Mouse (Mus musculus) C2C12 (cell line): ENCODE results near the gene Ttll12. TPM values are rescaled to one million over a fixed set of nuclear protein-coding genes. Genes with fewer than 3 reads are reported as not detected.

Experiments used
- H3K27me3 ChIP-seq: one replicate; pipeline ENCODE4 v1.6.1; 2011; ENCODE audit not compliant: control insufficient read depth, insufficient read depth, insufficient read length
- H3K36me3 ChIP-seq: one replicate; pipeline ENCODE4 v1.6.1; 2011; ENCODE audit not compliant: control insufficient read depth, insufficient read depth
- H3K4me3 ChIP-seq: one replicate; pipeline ENCODE4 v1.5.1; 2011; ENCODE audit warnings: mild to moderate bottlenecking, control low read depth; ENCODE audit not compliant: poor library complexity, insufficient read depth, severe bottlenecking
- H3K79me2 ChIP-seq: one replicate; pipeline ENCODE4 v1.6.1; 2011; ENCODE audit not compliant: control insufficient read depth, insufficient read depth
- H3K79me3 ChIP-seq: one replicate; pipeline ENCODE4 v1.6.1; 2011; ENCODE audit warnings: low read depth, control low read depth
- H3ac ChIP-seq: one replicate; pipeline ENCODE3; 2011; ENCODE audit warnings: low read depth; ENCODE audit not compliant: control insufficient read depth, insufficient read length
- CEBPB ChIP-seq: IDR thresholded peaks from one replicate; pipeline ENCODE4 v1.6.1; 2011; ENCODE audit warnings: low read depth, mild to moderate bottlenecking, control low read depth, moderate library complexity
- CTCF ChIP-seq: IDR thresholded peaks from one replicate; pipeline ENCODE4 v1.5.1; 2011; ENCODE audit not compliant: control insufficient read depth, insufficient read depth, insufficient read length
- FOSL1 ChIP-seq: IDR thresholded peaks from one replicate; pipeline ENCODE4 v1.8.0; 2011; ENCODE audit warnings: mild to moderate bottlenecking, low read length; ENCODE audit not compliant: poor library complexity, insufficient read depth, severe bottlenecking
- MAX ChIP-seq: IDR thresholded peaks from one replicate; pipeline ENCODE4 v1.6.1; 2011; ENCODE audit warnings: mild to moderate bottlenecking, control low read depth
- MYOD1 ChIP-seq: IDR thresholded peaks from one replicate; pipeline ENCODE4 v1.6.1; 2011; ENCODE audit warnings: low read depth; ENCODE audit not compliant: control insufficient read depth, insufficient read length
- MYOG ChIP-seq: IDR thresholded peaks from one replicate; pipeline ENCODE4 v1.6.1; 2011; ENCODE audit not compliant: control insufficient read depth, insufficient read length; ENCODE audit errors: extremely low read depth
- USF1 ChIP-seq: IDR thresholded peaks from one replicate; pipeline ENCODE4 v1.6.1; 2011; ENCODE audit warnings: low read depth, mild to moderate bottlenecking, control low read depth, moderate library complexity
- polyA plus RNA-seq: library from polyadenylated mRNA; unstranded; fragments of >200 nt; fragmentation: generic; extraction: Trizol; gene quantifications from one replicate; pipeline ENCODE4 v1.2.1, GENCODE M21; 2012; ENCODE audit warnings: missing spikeins

The Ttll12 gene
- polyA plus RNA-seq, 1 experiment, result 84.8 TPM

DNA sequence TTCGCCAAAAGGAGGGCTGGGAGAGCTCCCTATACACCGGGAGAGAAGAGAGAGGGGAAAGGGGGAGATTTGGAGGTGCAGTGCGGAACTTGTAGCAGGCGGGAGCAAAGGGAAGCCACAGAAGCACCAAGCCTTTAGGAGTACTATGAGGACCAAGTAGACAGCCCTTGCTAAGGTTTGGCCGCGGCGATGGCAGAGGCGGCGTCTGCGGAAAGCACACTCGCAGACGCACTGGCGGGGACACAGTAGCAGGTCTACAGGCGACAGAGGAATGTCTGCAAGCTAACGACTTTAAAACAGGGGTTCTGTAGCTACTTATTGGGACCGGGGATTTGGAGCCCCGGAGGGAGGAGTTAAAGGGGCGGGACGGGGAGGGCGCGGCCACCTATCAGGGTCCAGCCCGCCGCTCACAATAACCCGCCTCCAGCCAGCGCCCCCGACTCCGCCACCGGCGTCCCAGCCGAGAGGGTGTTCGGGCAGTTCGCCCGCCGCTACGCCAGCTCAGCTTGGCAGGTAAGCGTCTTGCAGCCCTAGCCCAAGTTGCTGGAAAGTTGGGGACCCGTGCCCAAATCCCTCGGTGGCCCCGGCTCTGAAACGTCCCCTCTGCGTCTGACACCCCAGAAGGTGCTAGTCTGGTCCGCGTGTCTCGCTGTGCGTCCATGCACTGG lies 68.4 kb downstream of the Ttll12 start, which contains the start of gene Bik:
Bik (plus strand) TSS at position 439 of the 668 bp plus-strand sequence.
- TF ChIP-seq MAX, result no peak
- no peak for TF ChIP-seq MYOG
- no peak for TF ChIP-seq CEBPB
- no peak for TF ChIP-seq FOSL1
- no peak for TF ChIP-seq MYOD1
- TF ChIP-seq USF1, result no peak
- no peak for TF ChIP-seq CTCF
- peak within 1 kb of the TSS; percentile 25 for H3K4me3 ChIP-seq
- no peaks in the 10 kb centered on the region for H3K79me3 ChIP-seq
- H3K27me3 ChIP-seq, result peaks cover 18% of the 10 kb centered on the region
- no peaks in the 10 kb centered on the region for H3K79me2 ChIP-seq
- H3K36me3 ChIP-seq, result no peaks in the 10 kb centered on the region
- H3ac ChIP-seq, result peak within 1 kb of the TSS; percentile 25

Other genes with a start within 250 kb of the Ttll12 start
- 39.6 TPM for gene Arfgap3, start 244.9 kb downstream of the Ttll12 start, polyA plus RNA-seq
- 101 TPM for gene Pacsin2, start 130.6 kb downstream of the Ttll12 start, polyA plus RNA-seq
- gene Ttll1, start 84.3 kb downstream of the Ttll12 start, polyA plus RNA-seq, result 28.5 TPM
- 0.91 TPM for gene Bik, start 68.3 kb downstream of the Ttll12 start, polyA plus RNA-seq
- 693 TPM for gene Tspo, start 31.6 kb downstream of the Ttll12 start, polyA plus RNA-seq
- gene Mcat, start 31.4 kb downstream of the Ttll12 start, polyA plus RNA-seq, result 42.4 TPM
- not detected for gene Scube1, start 129.9 kb upstream of the Ttll12 start, polyA plus RNA-seq
- not detected for gene Mpped1, start 184.3 kb upstream of the Ttll12 start, polyA plus RNA-seq